Mouse (Mus musculus) liver, postnatal 0 days (tissue): Measurements from ENCODE around the gene Gm20388.

ENCODE experiments used
- CTCF ChIP-seq: sonication (generic); IDR thresholded peaks from 2 replicates; pipeline ENCODE4 v1.5.1; 2016; ENCODE audit warnings: antibody characterized with exemption, low read depth
- EP300 ChIP-seq: IDR thresholded peaks from 2 replicates; pipeline ENCODE4 v1.6.1; 2016; ENCODE audit warnings: antibody characterized with exemption, low read depth, mild to moderate bottlenecking

DNA sequence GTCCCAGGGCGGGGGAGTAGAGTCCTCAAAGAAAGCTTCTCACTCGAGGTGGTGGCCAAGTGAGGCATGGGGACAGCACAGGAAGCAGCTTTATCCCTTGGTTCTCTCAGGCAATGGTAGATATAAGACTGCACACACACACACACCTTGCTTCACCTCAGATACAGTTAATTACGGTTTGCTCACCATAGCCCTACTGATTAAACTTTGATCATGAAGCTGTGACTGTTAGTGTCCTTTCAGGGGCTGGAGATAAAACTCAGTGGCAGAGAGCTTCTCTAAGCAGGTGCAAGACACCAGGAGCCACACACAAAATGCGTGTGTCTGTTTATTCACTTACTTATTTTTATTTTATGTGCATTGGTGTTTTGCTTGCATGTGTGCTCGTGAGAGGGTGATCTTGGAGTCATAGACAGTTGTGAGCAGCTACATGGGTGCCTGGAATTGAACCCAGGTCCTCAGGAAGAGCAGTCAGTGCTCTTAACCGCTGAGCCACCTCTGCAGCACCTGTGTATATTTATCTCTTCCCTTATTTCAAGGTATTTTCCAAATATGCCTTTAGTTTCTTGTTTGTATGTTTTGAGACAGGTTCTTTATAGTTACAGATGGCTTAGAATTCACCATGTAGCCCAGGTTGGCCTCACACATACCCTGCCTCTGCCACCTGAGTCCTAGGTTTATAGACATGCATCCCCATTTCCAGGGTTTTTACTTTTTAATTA is 3897.4 kb downstream of the Gm20388 start:
- TF ChIP-seq EP300 = 0 out of 2 replicates have a peak, but pooled peaks have one; percentile 6
- TF ChIP-seq CTCF = no peak
